Mouse (Mus musculus): ENCODE data around the gene Tgfbrap1. TPM values are rescaled to one million over a fixed set of nuclear protein-coding genes. Genes with fewer than 3 reads are reported as not detected.
"Not testable (repeated sequence)": the region's sequence is repeated elsewhere in the genome, so short reads cannot be mapped to it uniquely, and the experiment has no call there.

Gene Tgfbrap1
- total RNA-seq, 2 experiments from 2014 or later, result 26.8 to 42.4 TPM

DNA sequence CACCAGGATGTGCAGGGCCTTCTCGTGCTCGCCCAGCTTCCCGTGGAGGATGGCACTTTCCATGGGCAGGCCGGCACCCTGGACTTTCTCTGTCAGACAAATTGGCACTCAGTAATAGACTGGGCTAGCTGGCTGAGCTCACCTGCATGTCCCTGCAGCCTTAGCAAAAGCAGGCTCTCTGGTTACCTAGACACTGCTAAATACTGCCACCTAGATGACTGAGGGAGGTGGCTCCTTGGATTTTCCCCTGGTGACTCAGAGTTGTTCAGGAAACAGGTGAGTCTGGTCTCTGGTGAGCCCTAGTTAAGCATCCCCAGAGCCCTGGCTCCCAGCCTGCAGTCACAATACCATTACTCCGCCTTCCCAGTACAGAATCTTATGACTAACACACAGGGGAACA, 46.5 kb downstream of the Tgfbrap1 start:
- no peak for DNase-seq (ENCODE audit: low spot score in 2 of 2)
- Histone ChIP-seq H3K27ac (no peak overlapping the region), H3K4me3 (no peak overlapping the region)
- peak; percentile 57 for TF ChIP-seq CTCF (conservative IDR thresholded peaks at IDR 0.05)

DNA sequence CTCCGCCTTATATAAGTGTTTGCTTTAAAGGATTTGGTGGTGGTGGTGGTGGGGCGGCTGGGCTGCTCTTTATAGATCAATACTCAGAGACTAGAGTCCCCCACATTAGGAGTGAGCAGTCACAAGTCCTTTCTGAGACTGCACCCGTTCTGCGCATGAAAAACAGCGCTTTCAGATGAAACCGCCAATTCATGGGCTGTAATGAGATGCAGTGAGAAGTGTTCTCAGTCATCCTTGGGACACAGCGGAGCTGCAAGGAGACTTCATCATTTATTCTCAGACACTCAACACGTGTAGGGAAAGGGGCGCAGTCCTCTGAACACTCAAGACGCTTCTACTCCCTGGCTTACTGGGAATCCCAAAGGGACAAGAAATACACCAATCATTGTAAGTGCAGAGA, 50.6 kb downstream of the Tgfbrap1 start:
- H3K4me3 ChIP-seq, result no peak overlapping the region; the same call in 1 of the 2 replicates
- no peak for DNase-seq (ENCODE audit: low spot score in 2 of 2)
- no peak for TF ChIP-seq CTCF (conservative IDR thresholded peaks at IDR 0.05)
- H3K27ac ChIP-seq, result peak overlapping the region; percentile 46; the same call in 1 of the 2 replicates

DNA sequence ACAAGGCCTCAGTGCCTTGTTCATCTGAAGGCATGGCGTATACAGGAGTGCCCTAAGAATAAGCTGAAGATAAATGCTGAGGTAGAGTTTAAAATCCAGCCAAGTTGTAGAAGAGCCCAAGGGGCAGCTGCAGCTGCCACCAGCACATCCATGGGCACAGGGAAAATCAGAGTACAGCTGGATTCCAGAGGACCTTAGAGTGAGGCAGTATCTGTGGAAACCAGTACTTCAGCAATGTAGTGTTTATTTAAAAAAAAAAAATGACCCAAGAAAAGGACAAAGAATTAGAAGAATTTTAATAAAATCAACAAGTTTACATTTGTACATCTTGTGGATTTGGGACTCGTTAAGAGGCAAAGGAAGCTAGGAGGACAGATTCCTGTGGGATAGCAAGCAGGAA, 51.4 kb downstream of the Tgfbrap1 start:
- peak overlapping the region; percentile 46; the same call in 1 of the 2 replicates for H3K27ac ChIP-seq
- no peak overlapping the region for H3K4me3 ChIP-seq
- DNase-seq (ENCODE audit: low spot score in 2 of 2), result no peak
- no peak for TF ChIP-seq CTCF (conservative IDR thresholded peaks at IDR 0.05)

DNA sequence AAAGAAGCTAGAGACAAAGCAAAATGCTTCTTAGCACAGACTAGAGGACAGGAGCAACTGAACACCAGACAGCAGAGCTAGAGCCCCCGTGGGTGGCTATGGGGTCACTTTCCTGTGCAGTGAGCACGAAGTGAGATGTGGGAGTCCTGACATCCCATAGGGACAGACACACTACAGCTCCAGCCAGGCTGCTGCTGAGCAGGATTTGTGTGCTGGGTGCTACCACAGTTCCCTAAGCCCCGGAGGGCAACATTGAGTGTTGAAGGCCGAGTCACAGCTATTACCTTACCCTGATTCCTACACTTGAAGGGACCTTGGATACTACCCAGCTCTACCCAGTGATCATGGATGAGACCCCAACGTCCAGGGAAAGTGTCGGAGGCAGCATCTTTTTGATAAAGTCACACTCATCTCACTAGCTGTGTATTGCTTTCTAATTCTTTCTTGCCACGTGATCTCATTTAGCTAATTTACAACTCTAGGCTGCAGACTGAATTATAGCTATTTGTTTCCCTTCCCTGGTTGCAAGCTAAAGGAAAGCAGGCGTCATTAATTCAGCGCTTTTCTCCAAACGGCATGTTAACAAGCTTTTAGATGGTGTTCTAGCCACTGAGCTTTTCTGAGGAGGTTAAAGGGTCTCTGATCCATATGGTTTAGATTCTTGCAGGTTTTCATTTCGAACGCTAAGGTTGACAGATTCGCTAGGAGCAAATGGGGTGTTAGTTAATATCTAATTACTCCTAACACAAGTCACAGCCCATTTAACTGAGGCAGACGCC, 53.0 kb downstream of the Tgfbrap1 start:
- Histone ChIP-seq H3K27ac (no peak overlapping the region), H3K4me3 (no peak overlapping the region)
- DNase-seq (ENCODE audit: low spot score in 2 of 2), result no peak
- TF ChIP-seq CTCF (conservative IDR thresholded peaks at IDR 0.05), result no peak

DNA sequence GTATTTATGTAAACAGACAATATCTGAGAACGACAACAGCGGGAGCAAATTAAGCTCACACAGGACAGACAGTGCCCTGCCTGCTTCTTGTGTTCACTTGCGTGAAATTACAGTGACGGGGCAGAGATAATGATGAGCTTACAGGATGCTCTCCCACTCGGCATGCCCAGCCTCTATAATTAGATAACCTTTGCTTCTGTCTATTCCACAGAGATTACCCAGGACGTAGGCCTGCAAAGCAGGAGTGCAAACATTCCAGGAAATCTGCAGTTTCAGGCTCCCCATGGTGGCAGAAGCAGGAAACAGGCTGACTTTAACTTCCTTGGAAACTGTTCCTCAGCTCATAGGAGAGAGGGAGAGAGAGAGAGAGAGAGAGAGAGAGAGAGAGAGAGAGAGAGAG, 56.2 kb downstream of the Tgfbrap1 start:
- TF ChIP-seq CTCF (conservative IDR thresholded peaks at IDR 0.05), result peak; percentile 62
- H3K4me3 ChIP-seq, result no peak overlapping the region
- H3K27ac ChIP-seq, result no peak overlapping the region
- peak in 1 of 2 experiments; percentile 26 for DNase-seq (ENCODE audit: low spot score in 2 of 2)

DNA sequence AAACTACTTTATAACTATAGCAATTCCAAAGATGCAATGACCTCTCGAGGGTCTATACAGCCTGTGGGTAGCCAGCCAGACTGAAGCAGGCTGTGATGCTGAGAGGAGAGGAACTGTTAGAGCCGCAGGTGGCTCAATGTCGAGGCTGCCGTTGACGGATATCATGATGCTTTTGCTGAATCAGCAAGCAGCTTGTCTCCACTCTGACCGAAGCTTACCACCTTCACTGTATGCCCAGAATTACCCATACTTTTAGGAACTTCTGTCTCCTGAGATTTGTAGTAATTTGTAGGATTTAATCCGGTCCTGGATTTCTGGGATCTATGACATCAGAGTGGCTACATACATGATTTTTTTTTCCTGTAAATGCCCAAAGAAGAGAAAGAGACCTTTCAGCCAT, 62.4 kb downstream of the Tgfbrap1 start:
- no peak for DNase-seq (ENCODE audit: low spot score in 2 of 2)
- no peak overlapping the region for H3K4me3 ChIP-seq
- H3K27ac ChIP-seq, result no peak overlapping the region
- no peak for TF ChIP-seq CTCF (conservative IDR thresholded peaks at IDR 0.05)

DNA sequence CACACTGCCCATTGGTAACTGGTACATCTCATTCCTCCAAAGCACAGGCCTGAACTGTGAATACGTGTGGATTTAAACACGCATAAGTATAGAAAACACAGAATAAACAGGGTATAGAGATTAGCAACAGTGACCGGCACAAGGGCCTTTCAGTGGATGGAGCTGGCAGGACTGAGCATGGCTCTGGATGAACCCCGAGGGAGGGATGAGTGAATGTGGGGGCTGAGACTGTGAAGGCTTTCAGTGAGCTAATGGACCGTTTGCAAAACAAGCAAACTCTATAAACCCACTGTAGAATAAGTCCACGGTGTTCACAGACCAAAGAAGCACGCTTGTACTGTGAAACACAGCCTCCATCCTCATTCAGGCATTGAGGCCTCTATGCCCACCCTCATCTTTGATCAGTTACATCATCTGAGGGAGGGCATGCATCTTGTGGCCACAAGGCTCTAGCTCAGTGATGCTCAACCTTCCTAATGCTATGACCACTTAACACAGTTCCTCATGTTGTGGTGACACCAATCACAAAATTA, 83.2 kb downstream of the Tgfbrap1 start:
- DNase-seq (ENCODE audit: low spot score in 2 of 2); H3K4me3 ChIP-seq; H3K27ac ChIP-seq: not testable (repeated sequence)

DNA sequence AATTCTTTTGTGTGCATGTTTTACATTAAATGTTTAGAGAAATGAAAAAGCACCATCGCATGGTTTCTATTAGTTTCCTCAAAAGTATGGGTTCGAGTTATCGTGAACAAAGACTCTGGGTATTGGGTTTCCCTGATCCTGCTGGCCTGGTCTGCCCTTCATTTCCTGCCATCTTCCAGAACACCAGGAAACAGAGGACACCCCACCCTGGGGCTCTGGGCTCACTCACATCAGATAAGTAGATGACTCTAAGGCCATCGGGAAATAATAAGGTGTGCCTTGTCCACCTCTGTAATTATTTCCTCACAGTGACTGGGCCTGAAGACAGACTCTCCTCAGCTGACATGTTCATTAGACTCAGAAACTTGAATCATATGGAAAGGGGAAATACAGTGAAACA, 88.0 kb downstream of the Tgfbrap1 start:
- Histone ChIP-seq H3K27ac (no peak overlapping the region), H3K4me3 (no peak overlapping the region)
- no peak for TF ChIP-seq CTCF (conservative IDR thresholded peaks at IDR 0.05)
- DNase-seq (ENCODE audit: low spot score in 2 of 2), result no peak

DNA sequence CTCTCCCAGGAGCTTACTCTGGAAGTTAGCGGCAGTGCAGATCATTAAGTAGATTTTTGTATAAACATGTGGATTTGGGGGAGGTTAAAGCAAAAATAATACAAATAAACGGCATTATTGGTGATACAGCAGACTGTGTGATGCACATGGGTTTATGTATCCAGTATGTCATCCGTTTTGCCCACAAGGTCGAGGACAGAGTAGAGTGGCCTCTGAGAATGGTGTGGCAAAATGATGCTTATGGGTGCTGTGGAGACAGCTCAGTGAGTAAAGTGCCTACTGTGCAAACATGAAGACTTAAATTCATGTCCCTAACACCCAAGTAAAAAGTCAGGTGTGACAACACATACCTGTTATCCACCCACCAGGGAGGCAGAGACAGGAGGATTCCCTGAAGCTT, 91.9 kb downstream of the Tgfbrap1 start:
- Histone ChIP-seq H3K27ac (peak overlapping the region; percentile 70), H3K4me3 (peak overlapping the region; percentile 39)
- TF ChIP-seq CTCF (conservative IDR thresholded peaks at IDR 0.05), result no peak
- DNase-seq (ENCODE audit: low spot score in 2 of 2), result no peak

DNA sequence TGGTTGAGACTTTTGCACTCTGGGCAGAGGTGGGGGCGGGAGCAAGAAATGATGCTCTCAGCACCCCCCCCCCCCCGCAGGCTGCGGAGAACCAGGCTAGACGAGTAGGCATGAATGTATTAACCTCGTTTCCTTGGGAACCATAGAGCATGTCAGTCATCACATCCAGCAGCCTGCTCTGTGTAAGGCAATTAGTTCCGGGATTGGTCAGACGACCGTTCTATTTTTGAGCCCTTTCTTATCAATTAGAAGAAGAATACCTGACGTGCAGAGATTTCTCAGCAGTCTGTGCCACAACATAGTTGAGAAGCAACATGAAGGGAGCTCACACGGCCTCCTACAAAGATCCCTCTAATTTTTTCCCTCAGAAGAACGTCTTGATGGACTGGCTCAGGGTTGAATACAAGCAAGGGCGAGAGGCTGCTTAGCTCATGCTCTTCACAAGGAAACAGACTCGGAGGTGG, 92.4 kb downstream of the Tgfbrap1 start:
- TF ChIP-seq CTCF (conservative IDR thresholded peaks at IDR 0.05), result no peak
- peak overlapping the region; percentile 70 for H3K27ac ChIP-seq
- peak; percentile 21 to 46 for DNase-seq (ENCODE audit: low spot score in 2 of 2)
- peak overlapping the region; percentile 39 for H3K4me3 ChIP-seq

Small RNAs within 50 kb of the gene (microRNA-seq; reads per million reads assigned to microRNA genes)
- 0 reads per million in 2 experiments for gene Gm24001

Other genes with a start within 250 kb of the Tgfbrap1 start
- 10 to 100 TPM; 46.5 to 51.4 TPM for gene Mrps9, start 247.4 kb downstream of the Tgfbrap1 start, total RNA-seq (2021)
- gene Gpr45, start 145.8 kb downstream of the Tgfbrap1 start, total RNA-seq (2021), result 10 to 100 TPM; 26.2 to 27.4 TPM
- gene AI597479, start 73 bp upstream of the Tgfbrap1 start, total RNA-seq (2021), result 10 to 100 TPM; 24.2 to 26.8 TPM
- 10 to 100 TPM; 33.6 to 38.6 TPM for gene Fhl2, start 98.3 kb upstream of the Tgfbrap1 start, total RNA-seq (2021)